Mouse (Mus musculus) lung, embryonic 14.5 days (tissue): ENCODE results near the gene Atg9a. TPM values are rescaled to one million over a fixed set of nuclear protein-coding genes. Genes with fewer than 3 reads are reported as not detected.

Source experiments
- ATAC-seq: fragments of 200-750 bp; cut with Nextera tagmentation; 2 replicates; pipeline ENCODE4 v1.8.0; 2017; ENCODE audit warnings: mild to moderate bottlenecking, moderate TSS enrichment, moderate library complexity; ENCODE audit not compliant: insufficient read depth
- DNase-seq: peaks from one replicate; pipeline ENCODE4 v3.0.0-alpha.2; 2015
- H3K27ac ChIP-seq: fragments of 300-500 bp; sonication (generic); 2 replicates; pipeline ENCODE4 v1.5.1; 2014; ENCODE audit warnings: low read depth, mild to moderate bottlenecking, moderate library complexity
- H3K27me3 ChIP-seq: fragments of 300-500 bp; sonication (generic); 2 replicates; pipeline ENCODE4 v1.6.1; 2014; ENCODE audit warnings: low read length, control low read depth; ENCODE audit not compliant: insufficient read depth
- H3K36me3 ChIP-seq: fragments of 300-500 bp; sonication (generic); 2 replicates; pipeline ENCODE4 v1.6.1; 2014; ENCODE audit warnings: control low read depth; ENCODE audit not compliant: insufficient read depth
- H3K4me1 ChIP-seq: fragments of 300-500 bp; sonication (generic); 2 replicates; pipeline ENCODE4 v1.6.1; 2014; ENCODE audit warnings: antibody characterized with exemption, control low read depth; ENCODE audit not compliant: insufficient read depth
- H3K4me2 ChIP-seq: fragments of 300-500 bp; sonication (generic); 2 replicates; pipeline ENCODE4 v1.6.1; 2014; ENCODE audit warnings: mild to moderate bottlenecking
- H3K4me3 ChIP-seq: fragments of 300-500 bp; sonication (generic); 2 replicates; pipeline ENCODE4 v1.5.1; 2014; ENCODE audit warnings: low read depth, low read length
- H3K9ac ChIP-seq: fragments of 300-500 bp; sonication (generic); 2 replicates; pipeline ENCODE4 v1.6.1; 2014
- H3K9me3 ChIP-seq: fragments of 300-500 bp; sonication (generic); 2 replicates; pipeline ENCODE4 v1.6.1; 2016; ENCODE audit warnings: low read depth, low read length, control low read depth
- CTCF ChIP-seq: IDR thresholded peaks from 2 replicates; pipeline ENCODE4 v1.5.1; 2016; ENCODE audit warnings: antibody characterized with exemption, low read depth
- WGBS: fragments of 180-500 bp; shearing (Covaris S2); extraction: QIAGEN DNeasy Blood & Tissue Kit; methylation state at CpG from one replicate; pipeline ENCODE4 v1.1.7; 2014; 5-methylcytosine and 5-hydroxymethylcytosine counted together
- polyA plus RNA-seq: library from polyadenylated mRNA; unstranded; fragments of >200 nt; fragmentation: Nextera tagmentation; extraction: Ambion mirVana; gene quantifications from 2 replicates; pipeline ENCODE4 v1.2.1, GENCODE M21; 2014

Gene Atg9a
- polyA plus RNA-seq, 1 experiment from 2014 or later = 27.5 TPM

GRCm38 (mm10) chr1:75210136-75211087 lies 18.4 kb upstream of the Atg9a start, which contains the start of the genes Glb1l and Stk16:
Glb1l (minus strand) TSS chr1:75210813.
Stk16 (plus strand) TSS chr1:75210838.
- Histone ChIP-seq H3K9ac (peak within 1 kb of the TSS; percentile 93), H3K4me3 (peak within 1 kb of the TSS; percentile 91), H3K27me3 (no peaks in the 10 kb centered on the region), H3K4me2 (peak within 1 kb of the TSS; percentile 72), H3K36me3 (peaks cover 37% of the 10 kb centered on the region), H3K9me3 (no peaks in the 10 kb centered on the region), H3K4me1 (peaks cover 4% of the 10 kb centered on the region; the same call in 1 of the 2 replicates), H3K27ac (peak within 1 kb of the TSS; percentile 42; the same call in 1 of the 2 replicates)
- TF ChIP-seq CTCF = no peak
- ATAC-seq (peak; percentile 93), DNase-seq (peak; percentile 99)
- WGBS = 5% methylated on average over 42 of the region's 42 CpGs

DNA sequence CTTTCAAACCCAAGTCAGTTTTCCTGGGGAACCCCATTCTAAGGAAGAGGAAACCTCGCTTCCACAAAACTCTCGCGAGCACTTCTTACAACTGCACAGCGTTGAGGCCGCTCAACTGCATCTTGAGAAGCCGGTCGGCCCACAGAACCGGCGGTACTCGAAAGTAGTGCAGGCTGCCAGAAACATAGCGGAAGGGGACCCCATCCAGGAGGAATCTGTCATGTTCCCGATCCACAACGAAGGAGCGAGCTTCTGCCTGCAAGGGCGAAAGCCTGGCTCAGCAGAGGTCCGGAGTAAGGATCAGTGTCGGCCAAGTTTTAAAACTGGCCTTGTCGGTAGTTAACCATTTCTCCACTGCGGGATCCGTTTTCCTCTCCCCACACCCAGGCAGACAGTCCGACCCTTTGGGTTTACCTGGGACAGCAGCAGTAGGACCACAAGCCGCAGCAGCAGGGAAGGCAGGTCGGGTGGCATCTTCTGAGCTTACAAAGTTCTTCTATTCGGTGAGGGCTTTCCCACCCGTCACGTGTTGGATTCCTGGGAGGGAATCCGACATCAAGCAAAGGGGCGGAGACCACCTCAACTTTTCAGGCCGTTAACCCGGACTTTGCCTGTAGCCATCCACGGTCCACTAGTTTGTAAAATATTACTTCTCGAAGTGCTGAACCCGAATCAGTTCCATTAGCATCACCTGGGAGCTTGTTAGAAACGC lies 17.1 kb upstream of the Atg9a start:
- TF ChIP-seq CTCF = no peak
- peaks cover 4% of the 10 kb centered on the region; the same call in 1 of the 2 replicates for H3K4me1 ChIP-seq
- H3K9me3 ChIP-seq = no peaks in the 10 kb centered on the region
- ATAC-seq (no peak; the same call in 1 of the 2 replicates), DNase-seq (peak; percentile 73)
- H3K27me3 ChIP-seq = no peaks in the 10 kb centered on the region
- H3K36me3 ChIP-seq = peaks cover 24% of the 10 kb centered on the region
- H3K4me2 ChIP-seq = peak overlapping the region; percentile 72
- H3K9ac ChIP-seq = peak overlapping the region; percentile 61
- H3K4me3 ChIP-seq = peak overlapping the region; percentile 45
- no peak overlapping the region for H3K27ac ChIP-seq
- 11% methylated on average over 34 of the region's 34 CpGs for WGBS

GRCm38 (mm10) chr1:75201236-75201635 lies 9.2 kb upstream of the Atg9a start:
- no peak overlapping the region for H3K9ac ChIP-seq
- no peak overlapping the region for H3K4me2 ChIP-seq
- H3K9me3 ChIP-seq = no peaks in the 10 kb centered on the region
- H3K4me1 ChIP-seq = no peaks in the 10 kb centered on the region
- WGBS = 83% methylated on average over 1 of the region's 1 CpGs
- H3K36me3 ChIP-seq = peaks cover 32% of the 10 kb centered on the region
- no peak overlapping the region for H3K4me3 ChIP-seq
- DNase-seq (no peak), ATAC-seq (no peak)
- no peaks in the 10 kb centered on the region for H3K27me3 ChIP-seq
- TF ChIP-seq CTCF = no peak
- no peak overlapping the region for H3K27ac ChIP-seq

- Histone ChIP-seq H3K4me1 (peaks cover 16% of the 10 kb centered on the region), H3K27ac (peak overlapping the region; percentile 96), H3K27me3 (no peaks in the 10 kb centered on the region), H3K9ac (peak overlapping the region; percentile 85), H3K36me3 (peaks cover 29% of the 10 kb centered on the region), H3K4me2 (peak overlapping the region; percentile 92), H3K4me3 (peak overlapping the region; percentile 67), H3K9me3 (no peaks in the 10 kb centered on the region)
- TF ChIP-seq CTCF = no peak
- peak; percentile 39; the same call in 1 of the 2 replicates for ATAC-seq
- DNase-seq = peak; percentile 39
- WGBS = 0% methylated on average over 19 of the region's 19 CpGs
These were observed 456 bp upstream of the Atg9a start for GRCm38 (mm10) chr1:75192452-75192851.

- Histone ChIP-seq H3K27me3 (no peaks in the 10 kb centered on the region), H3K36me3 (peaks cover 27% of the 10 kb centered on the region), H3K4me3 (peak overlapping the region; percentile 67), H3K27ac (peak overlapping the region; percentile 70; the same call in 1 of the 2 replicates), H3K9ac (peak overlapping the region; percentile 79), H3K4me1 (peaks cover 16% of the 10 kb centered on the region), H3K4me2 (peak overlapping the region; percentile 88), H3K9me3 (no peaks in the 10 kb centered on the region)
- ATAC-seq (no peak; the same call in 1 of the 2 replicates), DNase-seq (no peak)
- WGBS = 39% methylated on average over 5 of the region's 5 CpGs
- no peak for TF ChIP-seq CTCF
These were observed 756 bp downstream of the Atg9a start for GRCm38 (mm10) chr1:75191258-75191621.

DNA sequence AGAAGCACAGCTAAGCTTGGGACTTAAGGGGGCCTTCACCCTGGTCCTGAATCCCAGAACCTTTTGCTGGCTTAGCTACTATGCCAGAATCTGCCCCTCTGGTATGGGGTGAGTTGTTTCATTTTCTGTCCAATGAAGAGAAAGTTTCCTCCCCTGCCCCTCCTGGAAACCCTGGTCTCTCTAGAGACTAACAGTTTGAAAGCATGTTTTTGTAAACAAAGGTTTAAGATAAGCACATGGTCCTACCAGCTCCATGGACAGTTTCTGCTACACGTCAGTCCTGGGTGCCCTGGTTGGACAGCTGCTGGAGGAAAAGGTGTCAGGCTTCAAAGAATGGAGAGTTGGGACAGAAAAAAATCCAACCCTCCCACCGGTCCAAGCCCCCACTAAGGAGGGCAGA lies 1.4 kb downstream of the Atg9a start:
- DNase-seq (no peak), ATAC-seq (no peak)
- peak overlapping the region; percentile 88 for H3K4me2 ChIP-seq
- no peaks in the 10 kb centered on the region for H3K9me3 ChIP-seq
- peaks cover 27% of the 10 kb centered on the region for H3K36me3 ChIP-seq
- H3K27ac ChIP-seq = no peak overlapping the region
- peak overlapping the region; percentile 79 for H3K9ac ChIP-seq
- TF ChIP-seq CTCF = no peak
- 49% methylated on average over 2 of the region's 2 CpGs for WGBS
- peak overlapping the region; percentile 67; the same call in 1 of the 2 replicates for H3K4me3 ChIP-seq
- no peaks in the 10 kb centered on the region for H3K27me3 ChIP-seq
- peaks cover 16% of the 10 kb centered on the region for H3K4me1 ChIP-seq
